Mouse (Mus musculus) embryonic fibroblast, embryonic 13.5 days (primary cell): Measurements from ENCODE around the gene Kctd19. TPM values are rescaled to one million over a fixed set of nuclear protein-coding genes. Genes with fewer than 3 reads are reported as not detected.

ENCODE experiments used
- H3K27ac ChIP-seq: 2 replicates; pipeline ENCODE4 v1.5.1; 2012; ENCODE audit warnings: low read length, control low read depth, inconsistent platforms; ENCODE audit not compliant: insufficient read depth
- H3K4me1 ChIP-seq: 2 replicates; pipeline ENCODE4 v1.6.1; 2011; ENCODE audit warnings: low read length; ENCODE audit not compliant: control insufficient read depth, insufficient read depth
- H3K4me3 ChIP-seq: 2 replicates; pipeline ENCODE4 v1.5.1; 2011; ENCODE audit warnings: mild to moderate bottlenecking, control low read depth, low read length; ENCODE audit not compliant: insufficient read depth
- CTCF ChIP-seq: IDR thresholded peaks from 2 replicates; pipeline ENCODE4 v1.5.1; 2011; ENCODE audit warnings: mild to moderate bottlenecking, control low read depth, low read length, moderate library complexity, borderline replicate concordance; ENCODE audit not compliant: insufficient read depth
- POLR2A ChIP-seq: IDR thresholded peaks from 2 replicates; pipeline ENCODE4 v1.6.1; 2011; ENCODE audit warnings: low read depth, mild to moderate bottlenecking, control low read depth, low read length, moderate library complexity
- polyA plus RNA-seq: library from polyadenylated mRNA; stranded (reverse); fragments of >200 nt; gene quantifications from 2 replicates; pipeline ENCODE4 v1.2.4, GENCODE M21; 2011; ENCODE audit warnings: low read depth; ENCODE audit not compliant: missing spikeins, insufficient read length

Gene Kctd19
- polyA plus RNA-seq: not detected in 2 replicates

DNA sequence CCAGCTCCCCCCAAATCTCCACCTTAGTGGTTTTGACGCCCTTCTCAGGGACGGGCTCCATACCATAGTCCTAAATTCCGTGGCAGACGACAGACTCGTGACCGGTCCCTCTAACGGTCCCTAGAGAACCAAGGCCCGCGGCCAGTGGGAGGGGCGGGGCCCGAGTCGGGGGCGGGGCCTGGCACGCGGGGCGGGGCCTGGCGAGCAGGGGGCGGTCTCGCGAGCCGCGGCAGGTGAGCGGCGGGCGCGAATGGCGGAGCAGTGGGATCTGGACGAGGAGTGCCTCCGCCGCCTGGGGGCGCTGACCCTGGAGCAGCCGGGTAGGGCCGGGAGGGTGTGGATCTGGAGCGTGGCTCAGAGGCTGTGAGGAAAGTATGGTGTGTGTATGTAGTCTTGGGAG, at the start of gene Kctd19, which contains the start of gene Lrrc36:
Kctd19 (minus strand) TSS at position 112 of the 400 bp plus-strand sequence.
Lrrc36 (plus strand) TSS at position 181 of the 400 bp plus-strand sequence.
- H3K4me1 ChIP-seq: no peaks in the 10 kb centered on the region
- no peak within 1 kb of the TSS for H3K4me3 ChIP-seq
- H3K27ac ChIP-seq: no peak within 1 kb of the TSS
- TF ChIP-seq POLR2A: no peak
- TF ChIP-seq CTCF: no peak

DNA sequence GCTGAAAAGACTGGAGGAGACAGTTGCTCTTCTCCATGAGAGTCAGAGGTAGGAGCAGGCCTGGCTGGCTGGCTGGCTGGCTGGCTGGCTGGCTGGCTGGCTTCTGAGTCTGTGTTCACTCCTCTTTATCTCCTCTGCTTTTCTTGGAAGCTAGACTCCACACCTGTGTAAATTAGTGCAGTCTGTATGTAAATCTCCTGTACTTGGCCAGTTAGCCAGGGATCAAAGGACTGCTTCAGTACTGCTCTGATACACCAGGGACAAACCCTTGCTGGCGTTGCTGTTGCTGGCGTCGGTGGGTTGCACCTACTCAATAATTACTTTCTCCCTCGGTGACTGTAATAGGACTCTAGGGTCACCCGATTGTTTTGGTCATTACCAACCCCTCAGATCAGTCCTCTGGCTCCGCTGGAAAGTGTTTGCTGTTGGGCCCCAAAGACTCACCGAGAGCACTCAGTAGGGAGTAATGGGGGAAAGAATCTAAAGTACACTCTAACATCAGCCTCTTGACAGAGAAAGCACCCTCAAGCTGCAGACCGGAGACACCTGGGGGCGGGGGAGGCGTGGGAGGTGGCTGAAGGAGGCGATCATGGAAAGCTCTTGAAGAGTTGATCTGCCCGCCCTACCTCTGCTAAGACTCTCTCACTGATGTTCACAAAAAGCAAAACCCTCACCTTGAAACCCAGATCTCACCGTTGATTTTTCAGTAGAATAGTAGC, 47.9 kb upstream of the Kctd19 start:
- TF ChIP-seq POLR2A: no peak
- TF ChIP-seq CTCF: no peak
- no peak overlapping the region for H3K4me3 ChIP-seq
- H3K27ac ChIP-seq: no peak overlapping the region
- no peaks in the 10 kb centered on the region for H3K4me1 ChIP-seq

DNA sequence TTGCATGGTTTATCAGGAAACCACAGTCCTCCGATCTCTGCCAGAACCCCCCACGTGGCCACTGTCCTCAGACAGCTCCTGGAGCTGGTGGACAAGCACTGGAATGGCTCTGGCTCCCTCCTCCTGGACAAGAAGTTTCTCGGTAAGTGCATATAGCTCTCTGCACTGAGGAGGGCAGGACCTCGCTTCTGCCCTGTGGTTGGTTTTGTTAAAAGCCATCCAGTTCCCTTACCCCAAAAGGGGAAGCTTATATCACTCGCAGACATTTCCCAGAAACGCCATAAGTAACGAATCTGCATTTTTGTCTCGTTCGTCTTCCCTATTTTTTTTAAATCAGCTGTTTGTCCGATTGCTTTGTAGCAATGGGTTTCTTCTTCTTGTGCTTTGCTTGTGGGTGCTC, 41.9 kb upstream of the Kctd19 start:
- H3K27ac ChIP-seq: no peak overlapping the region
- TF ChIP-seq POLR2A (no peak), CTCF (no peak)
- H3K4me3 ChIP-seq: no peak overlapping the region
- no peaks in the 10 kb centered on the region for H3K4me1 ChIP-seq

DNA sequence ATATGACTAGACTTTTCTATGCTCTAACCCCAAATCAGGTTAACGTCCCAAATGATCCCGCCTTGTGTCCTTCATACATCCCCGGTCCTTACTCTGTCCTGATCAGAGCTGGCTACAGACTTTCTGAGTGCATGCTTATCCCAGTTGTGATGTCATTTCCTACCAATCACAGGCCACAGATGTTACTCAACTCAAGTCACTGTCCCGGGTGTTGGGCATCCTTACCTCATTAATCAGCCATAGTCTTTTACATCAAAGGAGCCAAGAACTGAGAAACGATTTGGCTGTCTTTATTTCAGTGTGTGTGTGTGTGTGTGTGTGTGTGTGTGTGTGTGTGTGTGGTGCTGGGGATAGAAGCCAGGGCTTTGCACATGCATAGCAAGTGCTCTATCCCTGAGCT, 40.8 kb upstream of the Kctd19 start:
- no peak for TF ChIP-seq CTCF
- no peak for TF ChIP-seq POLR2A
- no peak overlapping the region for H3K4me3 ChIP-seq
- no peaks in the 10 kb centered on the region for H3K4me1 ChIP-seq
- H3K27ac ChIP-seq: no peak overlapping the region

DNA sequence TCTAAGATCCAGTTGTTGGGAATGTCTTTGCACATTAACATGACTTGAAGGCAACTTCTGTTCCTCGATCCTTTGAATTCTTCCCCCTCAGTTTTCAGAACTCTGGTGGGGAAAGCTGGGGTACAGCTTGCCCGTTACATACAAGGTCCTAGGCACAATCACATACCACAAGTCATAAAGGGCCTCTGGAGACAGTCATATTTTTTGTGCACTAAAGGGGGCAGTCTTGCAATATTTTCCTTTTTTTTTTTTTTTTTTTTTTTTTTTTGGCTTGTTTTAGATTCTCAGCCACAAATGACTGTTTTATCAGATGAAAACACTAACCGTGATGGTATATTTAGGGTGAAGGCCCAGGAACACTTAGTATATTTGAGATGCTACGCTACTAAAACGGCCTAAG, 40.0 kb upstream of the Kctd19 start:
- no peak for TF ChIP-seq CTCF
- no peak for TF ChIP-seq POLR2A
- H3K27ac ChIP-seq: no peak overlapping the region
- no peaks in the 10 kb centered on the region for H3K4me1 ChIP-seq
- no peak overlapping the region for H3K4me3 ChIP-seq

GRCm38 (mm10) chr8:105451903-105452603, 38.8 kb upstream of the Kctd19 start:
- TF ChIP-seq POLR2A (no peak), CTCF (no peak)
- H3K4me1 ChIP-seq: no peaks in the 10 kb centered on the region
- H3K4me3 ChIP-seq: no peak overlapping the region
- no peak overlapping the region for H3K27ac ChIP-seq

- Histone ChIP-seq H3K4me1 (no peaks in the 10 kb centered on the region), H3K27ac (no peak overlapping the region), H3K4me3 (no peak overlapping the region)
- TF ChIP-seq POLR2A (no peak), CTCF (no peak)
These were observed 37.7 kb upstream of the Kctd19 start for GRCm38 (mm10) chr8:105450977-105451376.

- Histone ChIP-seq H3K27ac (no peak overlapping the region), H3K4me3 (no peak overlapping the region), H3K4me1 (0 out of 2 replicates have a peak, but pooled peaks cover 2% of the 10 kb centered on the region)
- TF ChIP-seq POLR2A (no peak), CTCF (no peak)
These were observed 35.3 kb upstream of the Kctd19 start for GRCm38 (mm10) chr8:105448596-105448995.

GRCm38 (mm10) chr8:105448188-105448587, 34.9 kb upstream of the Kctd19 start:
- H3K4me1 ChIP-seq: 0 out of 2 replicates have a peak, but pooled peaks cover 2% of the 10 kb centered on the region
- no peak for TF ChIP-seq CTCF
- no peak for TF ChIP-seq POLR2A
- H3K4me3 ChIP-seq: no peak overlapping the region
- H3K27ac ChIP-seq: no peak overlapping the region

DNA sequence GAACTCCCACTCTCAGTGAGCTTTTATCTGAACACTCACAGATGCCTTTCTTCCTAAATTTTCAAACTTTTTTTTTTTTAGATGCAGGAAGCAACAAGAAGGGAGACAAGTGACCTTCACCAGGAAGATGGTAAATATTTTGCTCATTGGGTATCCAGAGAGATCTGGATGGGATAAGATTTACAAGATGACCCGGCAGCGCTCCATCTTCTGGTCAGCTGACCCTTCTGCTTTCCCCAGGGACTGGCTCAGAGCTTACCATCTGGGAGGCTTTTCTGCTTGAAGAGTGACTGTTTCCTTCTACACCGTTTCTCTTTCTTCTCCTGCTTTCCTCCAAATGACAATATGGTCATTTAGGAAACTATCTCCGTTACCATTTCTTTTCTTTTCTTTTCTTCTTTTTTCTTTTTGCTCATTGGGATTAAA, 32.8 kb upstream of the Kctd19 start:
- TF ChIP-seq POLR2A: no peak
- TF ChIP-seq CTCF: no peak
- H3K4me1 ChIP-seq: 0 out of 2 replicates have a peak, but pooled peaks cover 2% of the 10 kb centered on the region
- no peak overlapping the region for H3K4me3 ChIP-seq
- H3K27ac ChIP-seq: no peak overlapping the region
